Mouse (Mus musculus) cerebellum, adult 2 months (tissue): ENCODE results near the gene Blm.

Experiments
- CTCF ChIP-seq: fragments of 200-500 bp; IDR thresholded peaks from 2 replicates; pipeline ENCODE4 v1.5.1; 2011; ENCODE audit warnings: low read depth, mild to moderate bottlenecking, control low read depth, low read length, moderate library complexity, borderline replicate concordance; ENCODE audit not compliant: insufficient read depth
- POLR2A ChIP-seq: fragments of 200-500 bp; IDR thresholded peaks from 2 replicates; pipeline ENCODE4 v1.6.1; 2011; ENCODE audit warnings: low read length, control low read depth, borderline replicate concordance; ENCODE audit not compliant: insufficient read depth

DNA sequence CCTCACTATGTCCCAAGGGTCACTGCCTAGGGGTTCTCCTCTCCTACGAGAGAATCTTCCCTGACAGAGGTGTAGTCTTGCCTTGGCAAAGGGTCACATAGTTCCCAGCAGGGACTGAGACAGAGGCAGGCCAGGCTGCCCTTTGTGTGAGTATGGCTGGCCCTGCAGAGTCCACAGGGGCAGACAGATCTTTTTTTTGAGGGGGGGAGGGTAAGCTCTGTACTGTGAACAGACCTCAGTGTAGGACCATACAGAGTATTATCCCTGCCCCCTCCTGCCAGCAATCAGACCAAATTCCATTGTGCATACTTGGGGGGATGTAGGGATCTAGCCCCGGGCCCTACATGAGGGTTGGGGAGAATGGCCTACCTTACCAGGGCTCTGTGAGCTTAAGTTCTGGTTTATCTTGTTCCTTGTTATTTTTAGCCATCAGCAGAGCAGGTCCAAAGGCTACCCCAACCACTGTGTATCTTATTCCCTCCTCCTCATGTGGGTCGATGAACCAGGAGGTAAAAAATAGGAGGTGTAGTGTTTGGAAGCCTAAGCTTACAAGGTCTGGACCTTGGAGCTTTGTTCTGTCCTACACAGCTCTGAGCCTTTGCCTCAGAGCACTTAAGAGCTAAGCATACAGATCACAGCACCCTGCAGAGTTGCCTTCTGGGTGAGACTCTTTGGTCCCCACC lies 83.2 kb downstream of the Blm start:
- TF ChIP-seq POLR2A (no peak), CTCF (no peak)
